Mouse (Mus musculus) forebrain, embryonic 12.5 days (tissue): ENCODE results near the gene Manf. TPM values are rescaled to one million over a fixed set of nuclear protein-coding genes. Genes with fewer than 3 reads are reported as not detected.

Experiments
- ATAC-seq: fragments of 200-750 bp; cut with Nextera tagmentation; 2 replicates; pipeline ENCODE4 v1.8.0; 2017; ENCODE audit warnings: moderate TSS enrichment; ENCODE audit not compliant: low FRiP score
- H3K27ac ChIP-seq: fragments of 300-500 bp; sonication (generic); 2 replicates; pipeline ENCODE4 v1.5.1; 2016; ENCODE audit warnings: mild to moderate bottlenecking
- H3K27me3 ChIP-seq: fragments of 300-500 bp; sonication (generic); 2 replicates; pipeline ENCODE4 v1.6.1; 2016; ENCODE audit warnings: mild to moderate bottlenecking
- H3K36me3 ChIP-seq: fragments of 300-500 bp; sonication (generic); replicated peaks from 2 replicates; pipeline ENCODE4 v1.6.1; 2016; ENCODE audit warnings: mild to moderate bottlenecking
- H3K4me1 ChIP-seq: fragments of 300-500 bp; sonication (generic); 2 replicates; pipeline ENCODE4 v1.6.1; 2016
- H3K4me2 ChIP-seq: fragments of 300-500 bp; sonication (generic); 2 replicates; pipeline ENCODE4 v1.6.1; 2016; ENCODE audit warnings: mild to moderate bottlenecking, moderate library complexity
- H3K4me3 ChIP-seq: fragments of 300-500 bp; sonication (generic); replicated peaks from 2 replicates; pipeline ENCODE4 v1.5.1; 2016; ENCODE audit warnings: mild to moderate bottlenecking
- H3K9ac ChIP-seq: fragments of 300-500 bp; sonication (generic); 2 replicates; pipeline ENCODE4 v1.6.1; 2016; ENCODE audit warnings: mild to moderate bottlenecking
- H3K9me3 ChIP-seq: fragments of 300-500 bp; sonication (generic); 2 replicates; pipeline ENCODE4 v1.6.1; 2016
- WGBS: fragments of 180-500 bp; shearing (Covaris S2); methylation state at CpG from one replicate; pipeline ENCODE4 v1.1.7; 2016; 5-methylcytosine and 5-hydroxymethylcytosine counted together
- polyA plus RNA-seq: library from polyadenylated mRNA; unstranded; fragments of >200 nt; fragmentation: Nextera tagmentation; extraction: Ambion mirVana; gene quantifications from 2 replicates; pipeline ENCODE4 v1.2.1, GENCODE M21; 2016

Gene Manf
- polyA plus RNA-seq, 1 experiment from 2014 or later: 216 TPM

DNA sequence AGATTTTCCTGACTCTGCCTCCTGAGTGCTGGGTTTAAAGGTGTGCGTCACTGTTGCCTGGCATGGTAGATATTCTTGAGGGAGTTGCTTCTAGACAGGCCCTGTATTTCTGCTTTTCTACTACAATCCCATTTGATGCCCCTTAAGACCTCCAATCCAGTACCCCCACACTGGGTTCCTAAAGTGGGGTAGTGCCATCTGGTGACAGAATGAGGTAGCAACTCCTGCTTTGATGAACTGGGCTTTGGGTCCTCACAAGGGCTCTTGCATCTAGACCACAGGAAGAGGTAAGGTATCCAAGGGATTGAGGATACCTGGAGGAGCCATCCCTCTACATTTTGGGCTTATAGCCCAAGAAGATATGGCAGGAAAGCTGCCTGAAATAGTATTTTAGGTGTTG lies 72.6 kb downstream of the Manf start:
- H3K36me3 ChIP-seq: no peaks in the 10 kb centered on the region
- 85% methylated on average over 1 of the region's 1 CpGs for WGBS

DNA sequence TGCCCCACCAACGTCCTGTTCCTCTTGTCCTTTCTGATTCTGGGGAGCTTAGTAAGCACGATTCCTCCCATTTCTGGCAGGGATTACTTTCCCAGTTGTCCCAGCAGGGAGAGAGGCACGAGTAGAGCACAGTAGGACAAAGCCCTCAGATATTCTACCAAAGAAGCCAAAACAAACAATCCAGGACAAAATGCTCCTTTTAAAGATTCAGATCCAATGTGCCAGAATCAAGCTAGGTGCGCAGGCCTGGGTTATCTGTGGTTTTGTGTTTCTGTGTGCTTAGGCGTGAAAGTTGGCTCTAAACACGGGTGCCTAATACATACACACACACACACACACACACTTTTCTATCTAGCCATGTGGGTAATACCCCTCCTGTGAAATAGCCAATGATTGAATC lies 73.6 kb downstream of the Manf start:
- H3K4me3 ChIP-seq: no peak overlapping the region
- WGBS: 76% methylated on average over 6 of the region's 6 CpGs
- no peaks in the 10 kb centered on the region for H3K36me3 ChIP-seq
- peaks cover 4% of the 10 kb centered on the region; the same call in 1 of the 2 replicates for H3K27me3 ChIP-seq
- no peak overlapping the region for H3K4me2 ChIP-seq
- no peak for ATAC-seq
- no peak overlapping the region for H3K9ac ChIP-seq
- no peaks in the 10 kb centered on the region for H3K9me3 ChIP-seq
- no peak overlapping the region for H3K27ac ChIP-seq
- H3K4me1 ChIP-seq: peaks cover 8% of the 10 kb centered on the region; the same call in 1 of the 2 replicates

More for the DNA sequence above, 72.6 kb downstream of the Manf start:
- Histone ChIP-seq H3K9me3 (no peaks in the 10 kb centered on the region), H3K4me1 (peaks cover 8% of the 10 kb centered on the region; the same call in 1 of the 2 replicates), H3K27me3 (peaks cover 4% of the 10 kb centered on the region; the same call in 1 of the 2 replicates), H3K9ac (no peak overlapping the region), H3K4me2 (no peak overlapping the region), H3K4me3 (no peak overlapping the region), H3K27ac (no peak overlapping the region)
- no peak for ATAC-seq

DNA sequence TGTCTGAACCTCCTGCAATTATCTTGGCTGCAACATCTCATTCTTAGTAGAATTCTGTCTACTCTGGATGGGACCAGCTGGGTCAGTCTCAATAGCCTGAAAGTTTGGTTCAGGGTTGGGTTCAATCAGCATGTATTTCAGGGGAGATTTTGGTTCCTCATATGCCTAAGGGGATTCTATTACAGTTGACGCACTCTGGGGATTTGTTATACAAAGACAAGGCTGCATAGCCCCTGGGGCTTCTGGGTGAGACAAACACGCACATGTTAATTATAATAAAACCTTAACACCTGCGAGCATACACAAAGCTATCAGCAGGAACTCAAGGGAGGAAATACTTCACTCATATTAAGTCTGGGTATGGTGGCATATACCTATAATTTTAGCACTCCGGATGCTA lies 85.3 kb downstream of the Manf start:
- no peak overlapping the region for H3K4me2 ChIP-seq
- no peak overlapping the region for H3K4me3 ChIP-seq
- no peak overlapping the region for H3K9ac ChIP-seq
- ATAC-seq: no peak
- peaks cover 16% of the 10 kb centered on the region for H3K9me3 ChIP-seq
- 75% methylated on average over 4 of the region's 4 CpGs for WGBS
- H3K27me3 ChIP-seq: no peaks in the 10 kb centered on the region
- H3K4me1 ChIP-seq: no peaks in the 10 kb centered on the region
- no peak overlapping the region for H3K27ac ChIP-seq
- no peaks in the 10 kb centered on the region for H3K36me3 ChIP-seq

DNA sequence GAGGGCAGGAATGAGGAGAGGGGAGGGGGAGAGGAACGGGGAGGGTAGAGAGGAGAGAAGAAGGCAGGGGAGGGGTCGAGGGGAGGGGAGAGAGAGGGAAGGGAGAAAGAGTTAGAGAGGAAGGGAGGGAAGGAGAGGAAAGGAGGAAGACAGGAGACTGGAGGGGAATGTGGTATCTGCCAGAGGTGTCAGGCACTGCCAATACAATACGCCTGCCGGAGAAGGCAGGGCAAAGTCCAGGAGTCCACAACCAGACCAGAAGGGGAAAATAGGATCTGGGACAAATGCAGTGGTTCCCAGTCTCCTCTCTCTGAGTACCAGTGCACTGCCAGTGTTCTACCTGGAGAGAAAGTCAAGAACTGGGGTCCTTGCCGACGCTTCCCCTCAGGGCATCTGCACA lies 100.9 kb downstream of the Manf start:
- H3K36me3 ChIP-seq: no peaks in the 10 kb centered on the region
- H3K4me3 ChIP-seq: no peak overlapping the region
- no peak overlapping the region for H3K9ac ChIP-seq
- H3K4me2 ChIP-seq: no peak overlapping the region
- H3K9me3 ChIP-seq: no peaks in the 10 kb centered on the region
- 0 out of 2 replicates have a peak, but pooled peaks cover 4% of the 10 kb centered on the region for H3K27me3 ChIP-seq
- H3K27ac ChIP-seq: no peak overlapping the region
- WGBS: 78% methylated on average over 6 of the region's 6 CpGs
- no peak for ATAC-seq
- H3K4me1 ChIP-seq: peaks cover 15% of the 10 kb centered on the region

DNA sequence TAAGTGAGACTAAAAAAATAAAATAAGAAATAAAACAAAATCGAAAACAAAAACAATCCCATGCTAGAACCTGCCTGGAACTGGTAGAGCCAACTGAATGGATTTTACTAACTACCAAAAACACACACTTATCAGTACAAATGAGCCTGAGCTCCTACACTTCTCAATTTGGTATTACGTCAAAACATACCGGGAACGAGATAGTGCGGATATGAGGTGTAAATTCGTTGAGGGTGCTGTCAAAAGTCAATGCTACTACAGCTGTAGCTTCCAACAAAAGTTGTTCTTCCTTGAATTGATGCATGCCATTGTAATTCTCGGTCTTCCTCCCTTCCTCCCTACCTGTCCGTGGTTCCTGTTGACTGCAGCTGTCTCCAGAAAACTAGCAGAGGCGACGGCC lies 102.4 kb downstream of the Manf start:
- 26% methylated on average over 10 of the region's 10 CpGs for WGBS
- Histone ChIP-seq H3K36me3 (no peaks in the 10 kb centered on the region), H3K4me1 (peaks cover 15% of the 10 kb centered on the region), H3K4me3 (peak overlapping the region; percentile 97), H3K27me3 (0 out of 2 replicates have a peak, but pooled peaks cover 4% of the 10 kb centered on the region), H3K9ac (peak overlapping the region; percentile 99), H3K27ac (peak overlapping the region; percentile 90; the same call in 1 of the 2 replicates), H3K4me2 (peak overlapping the region; percentile 84), H3K9me3 (no peaks in the 10 kb centered on the region)
- ATAC-seq: peak; percentile 57

DNA sequence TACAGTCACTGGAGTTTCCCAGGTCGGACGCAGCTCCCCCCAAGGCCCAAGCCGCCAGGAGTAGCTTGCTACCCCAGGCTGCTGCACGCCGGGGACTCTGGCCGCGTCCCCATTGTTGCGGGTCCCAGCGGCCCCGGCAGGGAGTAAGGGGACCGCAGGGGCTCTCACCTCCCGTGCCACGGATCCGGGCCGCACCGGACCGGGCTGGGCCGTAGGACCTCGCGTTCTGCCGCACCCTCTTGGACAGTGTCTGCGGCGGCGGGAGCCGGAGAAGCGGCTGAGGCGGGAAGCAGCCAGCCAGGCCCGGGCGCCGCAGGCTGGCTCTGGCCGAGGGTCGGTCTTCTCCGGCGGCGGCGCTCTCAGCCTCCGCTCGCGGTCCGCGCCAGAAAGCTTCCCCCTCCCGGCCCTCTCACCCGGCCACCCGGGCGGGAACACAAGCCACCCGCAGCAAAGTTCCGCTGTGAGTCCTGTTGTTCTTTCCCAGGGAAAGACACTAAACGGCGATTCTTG lies 102.9 kb downstream of the Manf start, which contains the start of gene Rad54l2:
Gene Rad54l2, minus strand, starts transcription at position 383 of the 510 bp plus-strand sequence.
- under 1% methylated on average over 49 of the region's 49 CpGs for WGBS
- peak; percentile 93 for ATAC-seq
- Histone ChIP-seq H3K36me3 (no peaks in the 10 kb centered on the region), H3K27ac (peak within 1 kb of the TSS; percentile 90), H3K27me3 (0 out of 2 replicates have a peak, but pooled peaks cover 4% of the 10 kb centered on the region), H3K9ac (peak within 1 kb of the TSS; percentile 99), H3K4me1 (peaks cover 15% of the 10 kb centered on the region), H3K9me3 (no peaks in the 10 kb centered on the region), H3K4me3 (peak within 1 kb of the TSS; percentile 97), H3K4me2 (peak within 1 kb of the TSS; percentile 84)

Other genes with a start within 250 kb of the Manf start
- gene Grm2, start 235.9 kb downstream of the Manf start, polyA plus RNA-seq: 3.4 and 5.7 TPM in 2 replicates
- gene Tex264, start 206.1 kb downstream of the Manf start, polyA plus RNA-seq: 24.9 and 30.4 TPM in 2 replicates
- gene Rad54l2, start 102.8 kb downstream of the Manf start, polyA plus RNA-seq: 11.2 and 12.3 TPM in 2 replicates
- gene Dcaf1, start 70.1 kb downstream of the Manf start, polyA plus RNA-seq: 28.6 and 39.8 TPM in 2 replicates
- gene Rbm15b, start 4.6 kb downstream of the Manf start, polyA plus RNA-seq: 28.1 and 31.1 TPM in 2 replicates